Mouse (Mus musculus) left cerebral cortex, postnatal 25 days (tissue): ENCODE results near the gene St8sia2. TPM values are rescaled to one million over a fixed set of nuclear protein-coding genes. Genes with fewer than 3 reads are reported as not detected.

Experiments used
- DNase-seq, 2 experiments: peaks; one replicate each; pipeline ENCODE4 v3.0.0; 2022; ENCODE audit warnings: low spot score in 2 of 2, mixed read lengths in 1 of 2
- intact Hi-C: fragments of 180-260 bp; cut with DNase I; formaldehyde crosslinking; loops from one replicate; pipeline ENCODE4 v1.15.1; 2025
- total RNA-seq, 2 experiments: library from RNA; stranded (reverse); gene quantifications; 2 replicates each; pipeline ENCODE4 v1.2.3; 2021

St8sia2 gene
- 1 to 10 TPM; 1.9 to 2.4 TPM for total RNA-seq

- peak in 1 of 2 experiments; percentile 29 for DNase-seq
- intact Hi-C loops = no loop called here
Measured at GRCm38 (mm10) chr7:74013601-74014175, at the start of gene St8sia2. TSS of gene St8sia2 (minus strand) at chr7:74013690.

GRCm38 (mm10) chr7:74061076-74061475, 47.6 kb upstream of the St8sia2 start:
- DNase-seq = no peak

GRCm38 (mm10) chr7:74060306-74060946, 46.9 kb upstream of the St8sia2 start:
- no peak for DNase-seq
- intact Hi-C loops = no loop called here

More at GRCm38 (mm10) chr7:74061076-74061475, 47.6 kb upstream of the St8sia2 start:
- intact Hi-C loops = no loop called here

- intact Hi-C loops = no loop called here
- DNase-seq = peak in 1 of 2 experiments; percentile 46
Measured at GRCm38 (mm10) chr7:74059684-74060083, 46.2 kb upstream of the St8sia2 start.

- DNase-seq = no peak
- intact Hi-C loops = no loop called here
Measured at GRCm38 (mm10) chr7:74055753-74056152, 42.3 kb upstream of the St8sia2 start.

- intact Hi-C loops = no loop called here
- DNase-seq = no peak
Measured at GRCm38 (mm10) chr7:74047591-74047990, 34.1 kb upstream of the St8sia2 start.

GRCm38 (mm10) chr7:74045166-74045957, 31.9 kb upstream of the St8sia2 start:
- intact Hi-C loops = no loop called here
- no peak for DNase-seq

GRCm38 (mm10) chr7:74043562-74044138, 30.2 kb upstream of the St8sia2 start:
- intact Hi-C loops = no loop called here
- DNase-seq = no peak

- peak; percentile 57 to 65 for DNase-seq
Measured at GRCm38 (mm10) chr7:74025007-74025406, 11.5 kb upstream of the St8sia2 start.

GRCm38 (mm10) chr7:74024171-74024570, 10.7 kb upstream of the St8sia2 start:
- intact Hi-C loops = loop anchor here (2.0 kb wide), 1 partner anchor 331 kb away; no protein-coding TSS in a partner anchor
- DNase-seq = no peak

More at GRCm38 (mm10) chr7:74025007-74025406, 11.5 kb upstream of the St8sia2 start:
- intact Hi-C loops = loop anchor here (2.0 to 5.0 kb wide), 2 partner anchors 82 to 330 kb away; no protein-coding TSS in a partner anchor

- intact Hi-C loops = no loop called here
- DNase-seq = no peak
Measured at GRCm38 (mm10) chr7:74022571-74022970, 9.1 kb upstream of the St8sia2 start.

GRCm38 (mm10) chr7:74021771-74022170, 8.3 kb upstream of the St8sia2 start:
- intact Hi-C loops = no loop called here
- no peak for DNase-seq

GRCm38 (mm10) chr7:74016613-74017012, 3.1 kb upstream of the St8sia2 start:
- intact Hi-C loops = loop anchor here (5.0 kb wide), 1 partner anchor 359 kb away; no protein-coding TSS in a partner anchor
- DNase-seq = no peak

GRCm38 (mm10) chr7:74012858-74013600, 461 bp downstream of the St8sia2 start:
- DNase-seq = no peak
- intact Hi-C loops = no loop called here

GRCm38 (mm10) chr7:74011976-74012857, 1.3 kb downstream of the St8sia2 start:
- DNase-seq = no peak
- intact Hi-C loops = no loop called here

- no peak for DNase-seq
- intact Hi-C loops = no loop called here
Measured at GRCm38 (mm10) chr7:74008946-74009542, 4.4 kb downstream of the St8sia2 start.

- intact Hi-C loops = no loop called here
Measured at GRCm38 (mm10) chr7:74006775-74007371, 6.6 kb downstream of the St8sia2 start.

GRCm38 (mm10) chr7:74006364-74006763, 7.1 kb downstream of the St8sia2 start:
- DNase-seq = no peak
- intact Hi-C loops = no loop called here

More at GRCm38 (mm10) chr7:74006775-74007371, 6.6 kb downstream of the St8sia2 start:
- peak; percentile 22 to 49 for DNase-seq
